Mouse (Mus musculus): ENCODE results near the gene Atp6v1f. TPM values are rescaled to one million over a fixed set of nuclear protein-coding genes. Genes with fewer than 3 reads are reported as not detected.

Atp6v1f gene
- 291 and 300 TPM in 2 replicates for polyA plus RNA-seq (2014; fragmentation: Nextera tagmentation; extraction: Ambion mirVana)

- Histone ChIP-seq H3K9ac (ENCODE audit: low read length) (peak within 1 kb of the TSS; percentile 48), H3K9me3 (ENCODE audit: control insufficient read depth, low read length) (no peaks in the 10 kb centered on the region), H3K27ac (ENCODE audit: low read depth) (peak within 1 kb of the TSS; percentile 59), H3K27me3 (replicated peaks; ENCODE audit: control insufficient read depth, insufficient read depth, low read length) (no peaks in the 10 kb centered on the region), H3K4me1 (replicated peaks; ENCODE audit: control insufficient read depth, insufficient read depth, low read length) (peaks cover 9% of the 10 kb centered on the region; the same call in 1 of the 2 replicates), H3K36me3 (ENCODE audit: control insufficient read depth, insufficient read depth, low read length) (peaks cover 12% of the 10 kb centered on the region), H3K4me2 (ENCODE audit: low read length) (peak within 1 kb of the TSS; percentile 69), H3K4me3 (ENCODE audit: low read depth, low read length) (peak within 1 kb of the TSS; percentile 57)
- DNase-seq (ENCODE audit: low spot score) = peak; percentile 96
- under 1% methylated on average over 39 of the region's 39 CpGs for WGBS
- peak; percentile 92 for ATAC-seq (replicated peaks; ENCODE audit: low FRiP score, low TSS enrichment, low read depth)
Observed at GRCm38 (mm10) chr6:29467583-29468354, at the start of gene Atp6v1f. Gene Atp6v1f (plus strand): TSS chr6:29467718.

DNA sequence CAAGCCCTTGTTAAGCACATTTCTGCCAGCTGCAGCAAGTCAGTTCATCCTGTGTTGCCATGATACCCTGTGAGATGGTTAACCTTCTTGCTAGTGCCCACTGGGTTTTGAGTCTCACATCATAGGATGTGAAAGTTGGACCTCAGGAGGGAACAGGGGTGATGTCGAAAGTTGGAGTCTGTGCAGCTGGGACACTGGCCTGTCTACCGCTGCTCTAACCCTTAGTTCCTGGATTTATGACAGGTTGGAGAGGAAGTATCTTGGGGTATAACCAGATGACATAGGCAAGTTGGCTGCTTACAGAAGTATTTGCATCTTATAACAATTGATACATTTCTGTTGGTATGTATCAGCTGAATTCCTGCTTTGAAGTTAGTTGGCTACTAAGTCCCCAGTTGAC, 46.9 kb upstream of the Atp6v1f start:
- no peak overlapping the region for H3K27ac ChIP-seq (ENCODE audit: low read depth)
- no peaks in the 10 kb centered on the region for H3K4me1 ChIP-seq (replicated peaks; ENCODE audit: control insufficient read depth, insufficient read depth, low read length)
- H3K4me3 ChIP-seq (ENCODE audit: low read depth, low read length) = no peak overlapping the region
- no peak overlapping the region for H3K9ac ChIP-seq (ENCODE audit: low read length)
- H3K4me2 ChIP-seq (ENCODE audit: low read length) = no peak overlapping the region
- no peaks in the 10 kb centered on the region for H3K27me3 ChIP-seq (replicated peaks; ENCODE audit: control insufficient read depth, insufficient read depth, low read length)
- ATAC-seq (replicated peaks; ENCODE audit: low FRiP score, low TSS enrichment, low read depth) (no peak), DNase-seq (ENCODE audit: low spot score) (no peak)
- H3K9me3 ChIP-seq (ENCODE audit: control insufficient read depth, low read length) = no peaks in the 10 kb centered on the region
- WGBS = 78% methylated on average over 2 of the region's 2 CpGs
- H3K36me3 ChIP-seq (ENCODE audit: control insufficient read depth, insufficient read depth, low read length) = 0 out of 2 replicates have a peak, but pooled peaks cover 5% of the 10 kb centered on the region

DNA sequence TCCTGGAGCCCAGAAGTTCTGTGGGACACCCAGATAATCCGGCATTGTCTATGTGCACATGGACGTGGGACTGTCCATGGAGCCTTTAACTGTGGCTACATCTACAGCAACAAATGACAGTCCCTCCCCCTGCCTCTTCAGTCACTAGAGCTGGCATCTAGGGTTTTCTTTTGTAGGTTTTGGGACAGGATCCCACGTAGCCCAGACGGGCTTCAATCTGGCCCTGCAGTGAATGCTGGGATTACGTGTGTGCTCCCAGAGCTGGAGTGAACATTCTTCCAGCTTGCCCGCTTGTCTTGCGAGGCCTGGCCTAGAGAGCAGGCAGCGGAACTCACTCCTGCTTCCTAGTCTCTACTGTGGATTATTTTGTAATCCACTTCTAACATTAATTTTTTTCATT, 42.4 kb upstream of the Atp6v1f start:
- no peaks in the 10 kb centered on the region for H3K9me3 ChIP-seq (ENCODE audit: control insufficient read depth, low read length)
- WGBS = 92% methylated on average over 8 of the region's 8 CpGs
- H3K4me2 ChIP-seq (ENCODE audit: low read length) = no peak overlapping the region
- H3K27me3 ChIP-seq (replicated peaks; ENCODE audit: control insufficient read depth, insufficient read depth, low read length) = no peaks in the 10 kb centered on the region
- DNase-seq (ENCODE audit: low spot score) = no peak
- no peak for ATAC-seq (replicated peaks; ENCODE audit: low FRiP score, low TSS enrichment, low read depth)
- H3K27ac ChIP-seq (ENCODE audit: low read depth) = no peak overlapping the region
- no peaks in the 10 kb centered on the region for H3K36me3 ChIP-seq (ENCODE audit: control insufficient read depth, insufficient read depth, low read length)
- no peak overlapping the region for H3K9ac ChIP-seq (ENCODE audit: low read length)
- H3K4me1 ChIP-seq (replicated peaks; ENCODE audit: control insufficient read depth, insufficient read depth, low read length) = no peaks in the 10 kb centered on the region
- no peak overlapping the region for H3K4me3 ChIP-seq (ENCODE audit: low read depth, low read length)

GRCm38 (mm10) chr6:29426331-29426730, 41.2 kb upstream of the Atp6v1f start:
- no peaks in the 10 kb centered on the region; the same call in 1 of the 2 replicates for H3K4me1 ChIP-seq (replicated peaks; ENCODE audit: control insufficient read depth, insufficient read depth, low read length)
- no peak for DNase-seq (ENCODE audit: low spot score)
- 71% methylated on average over 6 of the region's 6 CpGs for WGBS

DNA sequence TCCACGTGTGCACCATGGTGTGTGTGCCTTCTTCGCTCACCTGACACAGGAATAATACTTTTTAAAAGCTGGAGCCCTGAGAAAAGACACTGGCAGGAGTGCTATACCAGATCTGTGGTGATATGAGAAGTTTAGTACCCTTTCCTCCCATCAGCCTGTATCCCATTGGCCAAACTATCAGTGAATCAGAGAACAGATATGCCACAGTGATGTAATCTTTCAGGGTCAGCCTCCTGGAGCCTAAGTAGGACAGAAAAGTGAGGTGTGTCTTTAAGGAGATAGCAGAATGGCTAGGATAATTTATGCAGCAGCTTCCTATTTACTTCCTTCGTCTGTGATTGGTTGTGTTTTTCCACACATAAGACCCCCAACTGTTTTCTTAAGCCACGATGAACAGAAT, 39.3 kb upstream of the Atp6v1f start:
- no peak overlapping the region for H3K27ac ChIP-seq (ENCODE audit: low read depth)
- H3K36me3 ChIP-seq (ENCODE audit: control insufficient read depth, insufficient read depth, low read length) = no peaks in the 10 kb centered on the region
- H3K4me1 ChIP-seq (replicated peaks; ENCODE audit: control insufficient read depth, insufficient read depth, low read length) = peaks cover 10% of the 10 kb centered on the region; the same call in 1 of the 2 replicates
- no peak overlapping the region for H3K4me3 ChIP-seq (ENCODE audit: low read depth, low read length)
- 67% methylated on average over 4 of the region's 4 CpGs for WGBS
- H3K9ac ChIP-seq (ENCODE audit: low read length) = no peak overlapping the region
- ATAC-seq (replicated peaks; ENCODE audit: low FRiP score, low TSS enrichment, low read depth) (no peak), DNase-seq (ENCODE audit: low spot score) (no peak)
- peaks cover 3% of the 10 kb centered on the region; the same call in 1 of the 2 replicates for H3K27me3 ChIP-seq (replicated peaks; ENCODE audit: control insufficient read depth, insufficient read depth, low read length)
- H3K4me2 ChIP-seq (ENCODE audit: low read length) = no peak overlapping the region
- H3K9me3 ChIP-seq (ENCODE audit: control insufficient read depth, low read length) = no peaks in the 10 kb centered on the region

More at GRCm38 (mm10) chr6:29426331-29426730, 41.2 kb upstream of the Atp6v1f start:
- Histone ChIP-seq H3K9me3 (ENCODE audit: control insufficient read depth, low read length) (no peaks in the 10 kb centered on the region), H3K27ac (ENCODE audit: low read depth) (no peak overlapping the region), H3K27me3 (replicated peaks; ENCODE audit: control insufficient read depth, insufficient read depth, low read length) (no peaks in the 10 kb centered on the region), H3K36me3 (ENCODE audit: control insufficient read depth, insufficient read depth, low read length) (no peaks in the 10 kb centered on the region), H3K4me3 (ENCODE audit: low read depth, low read length) (no peak overlapping the region), H3K4me2 (ENCODE audit: low read length) (no peak overlapping the region), H3K9ac (ENCODE audit: low read length) (no peak overlapping the region)
- ATAC-seq (replicated peaks; ENCODE audit: low FRiP score, low TSS enrichment, low read depth) = no peak

DNA sequence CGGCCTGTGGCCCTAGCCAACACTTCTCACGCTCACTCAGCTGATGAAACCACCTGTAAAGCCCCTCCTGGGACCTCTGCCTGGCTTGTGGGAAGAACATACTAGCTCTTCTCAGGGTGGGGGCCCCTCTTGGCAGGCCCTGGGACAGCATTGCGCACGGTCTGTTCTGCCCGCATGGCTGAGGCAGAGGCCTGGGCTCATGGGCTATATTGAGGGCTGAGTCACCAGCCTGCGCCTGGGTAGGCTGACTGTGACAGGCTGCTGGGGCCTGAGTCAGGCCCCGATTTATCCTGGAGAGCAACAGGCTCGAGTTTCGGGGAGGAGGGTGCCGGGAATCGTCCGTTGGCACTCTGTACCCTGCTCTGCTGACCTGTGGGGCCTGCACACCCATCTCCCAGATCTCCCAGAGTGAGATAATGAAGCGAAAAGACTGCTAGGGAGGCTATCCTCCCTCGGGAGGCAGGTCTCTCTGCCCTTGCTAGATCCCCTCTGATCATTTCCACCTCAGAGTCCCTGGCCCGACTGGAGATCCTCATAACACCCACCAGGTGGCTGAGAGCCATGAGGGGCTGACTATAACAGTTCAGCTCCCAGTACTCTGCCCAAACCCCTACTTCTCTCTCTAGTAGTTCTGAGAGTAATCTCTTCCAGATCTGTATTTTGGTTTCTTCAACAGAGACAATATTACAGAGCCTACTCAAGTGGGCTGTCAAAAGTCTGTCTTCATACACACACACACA, 36.7 kb upstream of the Atp6v1f start:
- peaks cover 10% of the 10 kb centered on the region for H3K4me1 ChIP-seq (replicated peaks; ENCODE audit: control insufficient read depth, insufficient read depth, low read length)
- no peak overlapping the region for H3K27ac ChIP-seq (ENCODE audit: low read depth)
- no peak for ATAC-seq (replicated peaks; ENCODE audit: low FRiP score, low TSS enrichment, low read depth)
- no peaks in the 10 kb centered on the region for H3K9me3 ChIP-seq (ENCODE audit: control insufficient read depth, low read length)
- no peak overlapping the region for H3K4me3 ChIP-seq (ENCODE audit: low read depth, low read length)
- DNase-seq (ENCODE audit: low spot score) = no peak
- WGBS = 49% methylated on average over 15 of the region's 15 CpGs
- H3K4me2 ChIP-seq (ENCODE audit: low read length) = no peak overlapping the region
- H3K27me3 ChIP-seq (replicated peaks; ENCODE audit: control insufficient read depth, insufficient read depth, low read length) = peaks cover 3% of the 10 kb centered on the region; the same call in 1 of the 2 replicates
- no peaks in the 10 kb centered on the region for H3K36me3 ChIP-seq (ENCODE audit: control insufficient read depth, insufficient read depth, low read length)
- H3K9ac ChIP-seq (ENCODE audit: low read length) = no peak overlapping the region

DNA sequence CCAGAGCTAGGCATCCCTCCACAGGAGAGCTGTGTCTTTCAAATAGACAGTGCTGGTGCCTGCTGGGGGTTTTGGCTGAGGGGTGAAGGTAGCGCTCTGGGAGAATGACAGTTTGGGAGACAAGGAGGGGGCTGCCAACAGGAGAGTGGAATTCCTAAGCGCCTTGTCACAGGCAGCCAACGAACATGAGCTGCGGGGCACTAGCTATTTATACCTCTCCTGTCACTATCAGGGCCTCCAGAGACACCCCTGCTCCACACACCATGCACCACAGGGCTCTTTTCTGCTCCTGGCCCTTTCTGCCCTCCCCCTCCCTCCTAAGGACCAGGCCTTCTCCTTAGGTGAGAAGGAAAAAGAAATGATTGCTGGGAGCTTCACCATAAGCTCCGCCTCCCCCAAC, 36.0 kb upstream of the Atp6v1f start:
- Histone ChIP-seq H3K4me2 (ENCODE audit: low read length) (no peak overlapping the region), H3K27ac (ENCODE audit: low read depth) (no peak overlapping the region), H3K4me3 (ENCODE audit: low read depth, low read length) (no peak overlapping the region), H3K36me3 (ENCODE audit: control insufficient read depth, insufficient read depth, low read length) (no peaks in the 10 kb centered on the region), H3K9me3 (ENCODE audit: control insufficient read depth, low read length) (no peaks in the 10 kb centered on the region), H3K9ac (ENCODE audit: low read length) (no peak overlapping the region), H3K4me1 (replicated peaks; ENCODE audit: control insufficient read depth, insufficient read depth, low read length) (peaks cover 16% of the 10 kb centered on the region), H3K27me3 (replicated peaks; ENCODE audit: control insufficient read depth, insufficient read depth, low read length) (peaks cover 3% of the 10 kb centered on the region; the same call in 1 of the 2 replicates)
- ATAC-seq (replicated peaks; ENCODE audit: low FRiP score, low TSS enrichment, low read depth) (no peak), DNase-seq (ENCODE audit: low spot score) (no peak)
- 34% methylated on average over 5 of the region's 5 CpGs for WGBS

DNA sequence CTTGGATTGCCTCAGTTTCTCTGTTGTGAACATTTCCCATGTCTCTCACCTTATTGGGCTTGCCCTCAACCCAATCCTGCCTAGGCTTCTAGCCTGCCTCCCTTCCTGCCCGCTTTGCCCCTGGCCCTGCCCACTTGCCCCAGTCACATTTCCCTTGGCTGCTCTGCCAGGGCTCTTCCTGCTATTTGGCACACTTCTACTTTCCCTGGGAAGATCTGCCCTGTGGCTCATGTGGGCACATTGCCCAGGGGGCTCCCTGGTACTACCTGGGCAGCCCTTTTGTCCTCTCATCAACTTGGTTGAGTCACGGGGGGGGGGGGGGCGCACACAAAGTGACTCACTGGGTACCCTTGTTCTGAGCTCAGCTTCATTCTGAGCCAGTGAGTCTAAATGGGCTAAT, 35.4 kb upstream of the Atp6v1f start:
- ATAC-seq (replicated peaks; ENCODE audit: low FRiP score, low TSS enrichment, low read depth) (no peak), DNase-seq (ENCODE audit: low spot score) (no peak)
- Histone ChIP-seq H3K27me3 (replicated peaks; ENCODE audit: control insufficient read depth, insufficient read depth, low read length) (peaks cover 3% of the 10 kb centered on the region; the same call in 1 of the 2 replicates), H3K36me3 (ENCODE audit: control insufficient read depth, insufficient read depth, low read length) (no peaks in the 10 kb centered on the region), H3K9me3 (ENCODE audit: control insufficient read depth, low read length) (no peaks in the 10 kb centered on the region), H3K9ac (ENCODE audit: low read length) (no peak overlapping the region), H3K4me3 (ENCODE audit: low read depth, low read length) (no peak overlapping the region), H3K27ac (ENCODE audit: low read depth) (no peak overlapping the region), H3K4me2 (ENCODE audit: low read length) (no peak overlapping the region), H3K4me1 (replicated peaks; ENCODE audit: control insufficient read depth, insufficient read depth, low read length) (peaks cover 23% of the 10 kb centered on the region)
- WGBS = 45% methylated on average over 3 of the region's 3 CpGs
